Mouse (Mus musculus) lung, embryonic 14.5 days (tissue): Measurements from ENCODE around the gene 2010003K11Rik. TPM values are rescaled to one million over a fixed set of nuclear protein-coding genes. Genes with fewer than 3 reads are reported as not detected.

ENCODE experiments used
- ATAC-seq: fragments of 200-750 bp; cut with Nextera tagmentation; 2 replicates; pipeline ENCODE4 v1.8.0; 2017; ENCODE audit warnings: mild to moderate bottlenecking, moderate TSS enrichment, moderate library complexity; ENCODE audit not compliant: insufficient read depth
- DNase-seq: peaks from one replicate; pipeline ENCODE4 v3.0.0-alpha.2; 2015
- H3K27ac ChIP-seq: fragments of 300-500 bp; sonication (generic); 2 replicates; pipeline ENCODE4 v1.5.1; 2014; ENCODE audit warnings: low read depth, mild to moderate bottlenecking, moderate library complexity
- H3K27me3 ChIP-seq: fragments of 300-500 bp; sonication (generic); 2 replicates; pipeline ENCODE4 v1.6.1; 2014; ENCODE audit warnings: low read length, control low read depth; ENCODE audit not compliant: insufficient read depth
- H3K36me3 ChIP-seq: fragments of 300-500 bp; sonication (generic); 2 replicates; pipeline ENCODE4 v1.6.1; 2014; ENCODE audit warnings: control low read depth; ENCODE audit not compliant: insufficient read depth
- H3K4me1 ChIP-seq: fragments of 300-500 bp; sonication (generic); 2 replicates; pipeline ENCODE4 v1.6.1; 2014; ENCODE audit warnings: antibody characterized with exemption, control low read depth; ENCODE audit not compliant: insufficient read depth
- H3K4me2 ChIP-seq: fragments of 300-500 bp; sonication (generic); 2 replicates; pipeline ENCODE4 v1.6.1; 2014; ENCODE audit warnings: mild to moderate bottlenecking
- H3K4me3 ChIP-seq: fragments of 300-500 bp; sonication (generic); 2 replicates; pipeline ENCODE4 v1.5.1; 2014; ENCODE audit warnings: low read depth, low read length
- H3K9ac ChIP-seq: fragments of 300-500 bp; sonication (generic); 2 replicates; pipeline ENCODE4 v1.6.1; 2014
- H3K9me3 ChIP-seq: fragments of 300-500 bp; sonication (generic); 2 replicates; pipeline ENCODE4 v1.6.1; 2016; ENCODE audit warnings: low read depth, low read length, control low read depth
- CTCF ChIP-seq: IDR thresholded peaks from 2 replicates; pipeline ENCODE4 v1.5.1; 2016; ENCODE audit warnings: antibody characterized with exemption, low read depth
- WGBS: fragments of 180-500 bp; shearing (Covaris S2); extraction: QIAGEN DNeasy Blood & Tissue Kit; methylation state at CpG from one replicate; pipeline ENCODE4 v1.1.7; 2014; 5-methylcytosine and 5-hydroxymethylcytosine counted together
- polyA plus RNA-seq: library from polyadenylated mRNA; unstranded; fragments of >200 nt; fragmentation: Nextera tagmentation; extraction: Ambion mirVana; gene quantifications from 2 replicates; pipeline ENCODE4 v1.2.1, GENCODE M21; 2014

2010003K11Rik gene
- polyA plus RNA-seq, 1 experiment from 2014 or later: not detected

DNA sequence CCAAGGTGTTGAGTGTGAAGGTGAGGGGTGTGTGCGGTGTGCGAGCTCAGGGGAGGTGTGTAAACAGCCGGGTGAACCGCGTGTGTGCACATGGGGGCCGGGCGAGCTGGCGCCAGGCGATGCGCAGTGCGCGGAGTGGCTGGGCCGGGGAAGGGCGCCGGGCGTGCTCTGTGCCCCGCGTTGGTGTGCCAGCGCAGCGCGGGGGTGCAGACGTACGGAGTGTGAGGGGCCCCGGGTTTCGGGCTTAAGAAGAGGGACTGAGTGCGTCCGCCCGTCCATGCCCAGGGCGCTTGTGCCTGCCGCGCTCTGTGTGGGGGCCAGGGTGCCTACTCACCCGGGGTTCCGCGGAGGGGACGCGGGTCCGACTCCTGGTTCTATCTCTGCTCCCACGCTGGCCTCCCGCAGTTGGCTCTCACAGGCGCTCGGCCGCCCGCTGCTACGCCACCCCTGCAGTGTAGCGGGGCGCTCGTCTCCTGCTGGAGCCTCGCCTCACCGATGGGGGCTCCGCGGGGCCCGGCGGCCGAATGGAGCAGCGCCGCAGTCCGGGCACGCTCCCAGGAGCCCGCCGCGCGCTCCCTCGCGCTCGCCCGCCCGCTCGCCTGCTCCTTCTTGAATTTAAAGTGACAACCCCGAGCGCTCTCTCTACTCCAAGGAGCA, 21.7 kb downstream of the 2010003K11Rik start:
- Histone ChIP-seq H3K4me1 (no peaks in the 10 kb centered on the region), H3K4me3 (peak overlapping the region; percentile 56), H3K9me3 (no peaks in the 10 kb centered on the region), H3K27ac (no peak overlapping the region), H3K4me2 (peak overlapping the region; percentile 98), H3K27me3 (peaks cover 23% of the 10 kb centered on the region), H3K36me3 (no peaks in the 10 kb centered on the region), H3K9ac (peak overlapping the region; percentile 62)
- peak; percentile 83 for ATAC-seq
- DNase-seq: peak; percentile 76
- no peak for TF ChIP-seq CTCF
- WGBS: under 1% methylated on average over 70 of the region's 70 CpGs

DNA sequence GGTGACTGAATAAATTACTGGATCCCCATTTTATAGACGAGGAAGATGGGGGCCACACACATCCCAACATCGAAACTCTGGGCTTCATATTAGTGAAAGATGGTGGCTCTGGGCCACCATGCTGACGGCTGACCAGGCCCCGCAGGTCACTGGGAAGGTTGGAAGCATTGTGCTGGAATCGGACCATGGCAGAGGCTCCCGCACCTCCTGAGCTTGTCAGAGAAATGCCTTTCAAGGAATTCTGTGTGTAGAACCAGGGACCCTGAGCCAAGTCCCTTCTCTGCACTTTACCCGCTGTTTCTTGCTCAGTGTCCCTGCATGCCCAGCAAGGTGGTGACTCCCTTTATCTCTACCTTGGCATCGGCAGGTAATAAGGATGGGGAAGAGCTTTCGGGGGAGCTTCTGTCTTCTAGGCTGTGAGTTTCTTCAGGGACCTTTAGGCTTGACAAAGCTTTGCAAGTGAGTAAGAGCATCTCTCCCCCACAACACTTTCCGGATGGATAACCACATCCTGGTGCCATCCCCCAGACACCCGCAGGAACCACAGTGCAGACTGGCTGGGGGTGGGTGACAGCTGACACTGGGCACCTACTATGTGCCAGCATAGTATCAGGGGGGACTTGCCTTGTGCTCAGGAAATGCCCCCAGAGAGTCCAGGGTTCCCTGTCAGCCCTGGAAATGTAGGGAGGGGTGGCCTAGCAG, 23.0 kb downstream of the 2010003K11Rik start:
- TF ChIP-seq CTCF: no peak
- H3K9ac ChIP-seq: no peak overlapping the region
- H3K27ac ChIP-seq: no peak overlapping the region
- ATAC-seq (no peak), DNase-seq (no peak)
- H3K4me2 ChIP-seq: no peak overlapping the region
- H3K27me3 ChIP-seq: peaks cover 23% of the 10 kb centered on the region
- H3K4me1 ChIP-seq: no peaks in the 10 kb centered on the region
- no peaks in the 10 kb centered on the region for H3K36me3 ChIP-seq
- H3K4me3 ChIP-seq: no peak overlapping the region
- no peaks in the 10 kb centered on the region for H3K9me3 ChIP-seq
- 76% methylated on average over 11 of the region's 11 CpGs for WGBS

- no peak for TF ChIP-seq CTCF
- Histone ChIP-seq H3K4me1 (no peaks in the 10 kb centered on the region), H3K9ac (no peak overlapping the region), H3K27me3 (peaks cover 23% of the 10 kb centered on the region), H3K9me3 (no peaks in the 10 kb centered on the region), H3K4me3 (no peak overlapping the region), H3K27ac (no peak overlapping the region), H3K4me2 (no peak overlapping the region), H3K36me3 (no peaks in the 10 kb centered on the region)
- DNase-seq: no peak
- 56% methylated on average over 3 of the region's 3 CpGs for WGBS
- ATAC-seq: no peak
These were observed 23.6 kb downstream of the 2010003K11Rik start for GRCm38 (mm10) chr19:4474739-4475138.

DNA sequence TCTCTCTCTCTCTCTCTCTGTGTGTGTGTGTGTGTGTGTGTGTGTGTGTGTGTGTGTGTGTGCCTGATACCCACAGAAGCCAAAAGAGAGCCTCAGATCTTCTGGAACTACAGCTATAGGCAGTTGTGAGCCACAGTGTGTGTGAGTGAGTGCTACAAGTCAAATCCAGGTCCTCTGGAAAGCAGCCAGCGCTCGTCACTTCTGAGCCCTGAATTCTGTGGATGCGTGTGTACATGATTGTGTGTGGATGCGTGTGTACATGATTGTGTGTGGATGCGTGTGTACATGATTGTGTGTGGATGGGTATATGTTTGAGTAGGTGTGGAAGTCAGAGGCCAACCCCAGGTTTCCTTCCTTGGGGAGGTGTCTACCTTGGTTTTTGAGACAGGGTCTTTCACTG, 24.8 kb downstream of the 2010003K11Rik start:
- peaks cover 23% of the 10 kb centered on the region for H3K27me3 ChIP-seq
- no peaks in the 10 kb centered on the region for H3K4me1 ChIP-seq
- no peak overlapping the region for H3K9ac ChIP-seq
- WGBS: 83% methylated on average over 5 of the region's 5 CpGs
- H3K9me3 ChIP-seq: no peaks in the 10 kb centered on the region
- H3K4me3 ChIP-seq: no peak overlapping the region
- no peaks in the 10 kb centered on the region for H3K36me3 ChIP-seq
- no peak overlapping the region for H3K4me2 ChIP-seq
- no peak for DNase-seq
- ATAC-seq: no peak
- no peak for TF ChIP-seq CTCF
- no peak overlapping the region for H3K27ac ChIP-seq

DNA sequence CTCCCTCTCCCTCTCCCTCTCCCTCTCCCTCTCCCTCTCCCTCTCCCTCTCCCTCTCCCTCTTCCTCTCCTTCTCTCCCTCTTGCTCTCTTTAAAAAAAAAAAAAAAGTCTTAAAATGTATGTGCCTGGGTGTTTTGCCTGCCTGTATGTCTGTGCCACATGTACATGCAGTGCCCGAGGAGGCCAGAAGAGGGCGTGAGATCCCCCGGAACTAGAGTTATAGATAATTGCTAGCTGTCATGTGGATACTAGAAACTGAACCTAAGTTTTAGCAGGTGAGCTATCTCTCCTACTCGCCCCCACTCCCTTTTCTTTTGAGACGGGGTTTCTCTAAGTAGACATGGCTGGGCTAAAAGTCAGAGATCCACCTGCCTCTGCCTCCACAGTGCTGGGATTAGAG, 30.0 kb downstream of the 2010003K11Rik start:
- Histone ChIP-seq H3K27ac (no peak overlapping the region), H3K4me3 (no peak overlapping the region), H3K9me3 (no peaks in the 10 kb centered on the region), H3K4me1 (no peaks in the 10 kb centered on the region), H3K27me3 (no peaks in the 10 kb centered on the region), H3K36me3 (no peaks in the 10 kb centered on the region), H3K4me2 (no peak overlapping the region), H3K9ac (no peak overlapping the region)
- ATAC-seq (no peak), DNase-seq (no peak)
- peak; percentile 27; the same call in 1 of the 2 replicates for TF ChIP-seq CTCF
- WGBS: 31% methylated on average over 5 of the region's 5 CpGs

DNA sequence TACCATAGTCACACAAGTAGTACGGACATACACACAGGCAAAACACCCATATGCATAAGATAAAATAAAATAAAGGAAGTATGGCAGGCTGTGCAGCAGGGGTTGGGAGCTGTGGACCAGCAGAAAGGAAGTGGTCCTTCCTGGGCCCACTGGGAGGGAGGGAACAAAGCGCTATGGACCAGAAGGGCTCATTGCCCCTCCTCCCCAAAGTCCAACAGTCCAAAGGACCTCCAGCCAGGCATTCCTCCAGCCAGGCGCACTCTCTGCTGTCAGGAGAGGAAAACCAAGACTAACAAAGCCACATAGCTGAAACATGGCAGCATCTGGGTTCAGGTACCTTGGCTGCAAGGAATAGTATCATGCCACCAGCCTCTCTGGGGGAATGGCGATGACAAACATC, 33.7 kb downstream of the 2010003K11Rik start:
- H3K27ac ChIP-seq: no peak overlapping the region
- H3K9ac ChIP-seq: no peak overlapping the region
- no peak for DNase-seq
- H3K9me3 ChIP-seq: no peaks in the 10 kb centered on the region
- H3K4me2 ChIP-seq: no peak overlapping the region
- H3K27me3 ChIP-seq: no peaks in the 10 kb centered on the region
- no peak overlapping the region for H3K4me3 ChIP-seq
- H3K36me3 ChIP-seq: no peaks in the 10 kb centered on the region
- no peaks in the 10 kb centered on the region for H3K4me1 ChIP-seq
- 77% methylated on average over 4 of the region's 4 CpGs for WGBS
- TF ChIP-seq CTCF: no peak
- no peak for ATAC-seq

DNA sequence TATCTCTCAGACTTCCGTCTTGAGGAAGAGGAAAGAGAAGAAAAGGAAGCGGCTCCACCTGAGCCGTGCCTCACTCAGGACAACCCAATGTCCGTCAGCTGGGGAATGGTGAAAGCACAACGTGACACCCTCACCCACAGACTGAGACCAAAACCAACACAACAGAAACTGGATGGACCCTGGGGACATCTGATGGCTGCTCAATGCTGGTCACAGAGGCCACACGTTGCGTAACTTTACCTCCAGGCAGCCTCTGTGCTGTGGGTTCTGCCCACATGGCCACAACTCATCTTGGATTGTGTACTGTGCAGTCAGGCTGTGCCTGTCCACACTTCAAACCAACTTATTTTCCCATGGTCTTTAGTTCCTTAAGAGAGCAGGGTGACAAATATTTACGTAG, 36.4 kb downstream of the 2010003K11Rik start:
- Histone ChIP-seq H3K4me3 (no peak overlapping the region), H3K4me2 (no peak overlapping the region), H3K9ac (no peak overlapping the region), H3K27me3 (no peaks in the 10 kb centered on the region), H3K4me1 (no peaks in the 10 kb centered on the region), H3K9me3 (no peaks in the 10 kb centered on the region), H3K27ac (no peak overlapping the region), H3K36me3 (no peaks in the 10 kb centered on the region)
- WGBS: 81% methylated on average over 8 of the region's 8 CpGs
- DNase-seq (no peak), ATAC-seq (no peak)
- TF ChIP-seq CTCF: no peak
